Mouse (Mus musculus) CH12.LX (cell line): ENCODE results near the gene Cbx4. TPM values are rescaled to one million over a fixed set of nuclear protein-coding genes. Genes with fewer than 3 reads are reported as not detected.
A peak's percentile ranks its signal among the peaks of the same experiment; 100 is the strongest.

ENCODE experiments used
- DNase-seq: peaks from one replicate; pipeline ENCODE4 v3.0.0-alpha.2; 2013; ENCODE audit errors: extremely low read depth
- H3K27ac ChIP-seq: 2 replicates; pipeline ENCODE4 v1.5.1; 2012; ENCODE audit warnings: low read depth, mild to moderate bottlenecking, control low read depth, moderate library complexity; ENCODE audit not compliant: insufficient read depth
- H3K27me3 ChIP-seq: replicated peaks from 2 replicates; pipeline ENCODE3; 2012; ENCODE audit warnings: inconsistent platforms
- H3K36me3 ChIP-seq, 2 experiments: replicated peaks in 1 of 2; 2 replicates each; pipeline versions ENCODE3 to v1.6.1; 2012; ENCODE audit warnings: inconsistent platforms in 1 of 2, low read length in 1 of 2, mild to moderate bottlenecking in 1 of 2, mixed read lengths in 1 of 2, moderate library complexity in 1 of 2; ENCODE audit not compliant: control insufficient read depth in 1 of 2, insufficient read depth in 1 of 2
- H3K4me1 ChIP-seq, 2 experiments: 2 replicates each; pipeline ENCODE4 v1.6.1; 2012; ENCODE audit warnings: inconsistent platforms in 1 of 2, moderate library complexity in 1 of 2; ENCODE audit not compliant: insufficient read depth in 2 of 2, control insufficient read depth in 1 of 2
- H3K4me2 ChIP-seq: 2 replicates; pipeline ENCODE4 v1.6.1; 2012; ENCODE audit warnings: low read depth, mild to moderate bottlenecking, control low read depth; ENCODE audit not compliant: poor library complexity, insufficient read depth, severe bottlenecking
- H3K4me3 ChIP-seq, 3 experiments: fragments of 150-350 bp in 1 of 3; sonication (generic) in 1 of 3; replicated peaks in 1 of 3; 2 replicates each; pipeline versions ENCODE3 to v1.5.1; 2011 to 2012; ENCODE audit warnings: low read depth in 2 of 3, low read length in 2 of 3, mild to moderate bottlenecking in 2 of 3, moderate library complexity in 2 of 3, control low read depth in 1 of 3, improper control_type of control experiment in 1 of 3, inconsistent platforms in 1 of 3, mixed read lengths in 1 of 3; ENCODE audit not compliant: poor library complexity in 1 of 3
- H3K79me2 ChIP-seq: replicated peaks from 2 replicates; pipeline ENCODE4 v1.6.1; 2012; ENCODE audit warnings: mild to moderate bottlenecking, moderate library complexity; ENCODE audit not compliant: control insufficient read depth, poor library complexity, insufficient read depth, severe bottlenecking; ENCODE audit errors: extremely low read depth
- H3K9ac ChIP-seq: 2 replicates; pipeline ENCODE4 v1.6.1; 2012; ENCODE audit warnings: low read depth, mild to moderate bottlenecking, control low read depth, moderate library complexity; ENCODE audit not compliant: insufficient read depth
- H3K9me3 ChIP-seq: replicated peaks from 2 replicates; pipeline ENCODE3; 2012; ENCODE audit warnings: low read length, inconsistent platforms, mixed read lengths
- BHLHE40 ChIP-seq: IDR thresholded peaks from 2 replicates; pipeline ENCODE4 v1.6.1; 2011; ENCODE audit warnings: mild to moderate bottlenecking, low read depth, low read length, improper control_type of control experiment
- CHD2 ChIP-seq: IDR thresholded peaks from 2 replicates; pipeline ENCODE4 v1.6.1; 2011; ENCODE audit warnings: low read length, improper control_type of control experiment
- CTCF ChIP-seq, 2 experiments: IDR thresholded peaks in 1 of 2; conservative IDR thresholded peaks in 1 of 2; 2 replicates each; pipeline ENCODE4 v1.5.1; 2011 to 2012; ENCODE audit warnings: low read depth in 2 of 2, low read length in 2 of 2, improper control_type of control experiment in 1 of 2, inconsistent platforms in 1 of 2, mild to moderate bottlenecking in 1 of 2, moderate library complexity in 1 of 2
- E2F4 ChIP-seq: IDR thresholded peaks from 2 replicates; pipeline ENCODE4 v1.6.1; 2011; ENCODE audit warnings: low read depth, low read length, improper control_type of control experiment; ENCODE audit not compliant: insufficient replicate concordance
- EP300 ChIP-seq: IDR thresholded peaks from 2 replicates; pipeline ENCODE4 v1.6.1; 2011; ENCODE audit warnings: low read length, improper control_type of control experiment
- HCFC1 ChIP-seq: IDR thresholded peaks from 2 replicates; pipeline ENCODE4 v1.6.1; 2012; ENCODE audit warnings: low read depth, mild to moderate bottlenecking, inconsistent platforms, low read length, improper control_type of control experiment
- IRF4 ChIP-seq: IDR thresholded peaks from 2 replicates; pipeline ENCODE4 v1.6.1; 2014; ENCODE audit warnings: low read depth, mild to moderate bottlenecking, inconsistent platforms, low read length, improper control_type of control experiment
- JUN ChIP-seq: IDR thresholded peaks from 2 replicates; pipeline ENCODE4 v1.6.1; 2011; ENCODE audit warnings: low read depth, mild to moderate bottlenecking, low read length, improper control_type of control experiment, moderate library complexity; ENCODE audit not compliant: insufficient read depth
- MAFK ChIP-seq: IDR thresholded peaks from 2 replicates; pipeline ENCODE4 v1.6.1; 2011; ENCODE audit warnings: low read length, improper control_type of control experiment; ENCODE audit not compliant: insufficient replicate concordance
- MAX ChIP-seq: IDR thresholded peaks from 2 replicates; pipeline ENCODE4 v1.6.1; 2011; ENCODE audit warnings: low read length, improper control_type of control experiment
- MAZ ChIP-seq: IDR thresholded peaks from 2 replicates; pipeline ENCODE4 v1.6.1; 2012; ENCODE audit warnings: low read depth, mild to moderate bottlenecking, inconsistent platforms, low read length, improper control_type of control experiment, moderate library complexity
- MXI1 ChIP-seq: IDR thresholded peaks from 2 replicates; pipeline ENCODE4 v1.6.1; 2011; ENCODE audit warnings: mild to moderate bottlenecking, low read depth, low read length, improper control_type of control experiment
- MYC ChIP-seq: IDR thresholded peaks from 2 replicates; pipeline ENCODE4 v1.6.1; 2011; ENCODE audit warnings: low read depth, mild to moderate bottlenecking, improper control_type of control experiment, low read length
- NRF1 ChIP-seq: IDR thresholded peaks from 2 replicates; pipeline ENCODE4 v1.6.1; 2014; ENCODE audit warnings: low read depth, mild to moderate bottlenecking, inconsistent platforms, low read length, improper control_type of control experiment, moderate library complexity
- PAX5 ChIP-seq: IDR thresholded peaks from 2 replicates; pipeline ENCODE4 v1.6.1; 2012; ENCODE audit warnings: low read length, inconsistent platforms, mixed read lengths
- RCOR1 ChIP-seq: conservative IDR thresholded peaks from 2 replicates; pipeline ENCODE4 v1.6.1; 2012; ENCODE audit warnings: low read depth, mild to moderate bottlenecking, inconsistent platforms, low read length, improper control_type of control experiment
- SMC3 ChIP-seq: IDR thresholded peaks from 2 replicates; pipeline ENCODE4 v1.6.1; 2011; ENCODE audit warnings: low read depth, low read length, improper control_type of control experiment
- TCF12 ChIP-seq: IDR thresholded peaks from 2 replicates; pipeline ENCODE4 v1.6.1; 2014; ENCODE audit warnings: low read depth, mild to moderate bottlenecking, inconsistent platforms, low read length, improper control_type of control experiment
- UBTF ChIP-seq: IDR thresholded peaks from 2 replicates; pipeline ENCODE4 v1.6.1; 2012; ENCODE audit warnings: low read depth, mild to moderate bottlenecking, inconsistent platforms, low read length, improper control_type of control experiment, moderate library complexity
- ZC3H11A ChIP-seq: IDR thresholded peaks from 2 replicates; pipeline ENCODE4 v1.6.1; 2012; ENCODE audit warnings: low read depth, mild to moderate bottlenecking, inconsistent platforms, low read length, improper control_type of control experiment
- ZMIZ1 ChIP-seq: IDR thresholded peaks from 2 replicates; pipeline ENCODE4 v1.6.1; 2012; ENCODE audit warnings: low read depth, mild to moderate bottlenecking, inconsistent platforms, low read length, improper control_type of control experiment
- ZNF384 ChIP-seq: IDR thresholded peaks from 2 replicates; pipeline ENCODE4 v1.6.1; 2012; ENCODE audit warnings: low read depth, low read length, improper control_type of control experiment, inconsistent platforms
- dilution Hi-C: fragments of 300-500 bp; cut with MboI; formaldehyde crosslinking; loops from 2 replicates; pipeline ENCODE4 v1.14.3; 2020; ENCODE audit warnings: low sequenced_read_pairs; ENCODE audit not compliant: extremely low pct_unique_long_range_greater_than_20kb, extremely low pct_ligation_motif_present
- in situ Hi-C: fragments of 300-500 bp; cut with MboI; formaldehyde crosslinking; loops from 3 replicates; pipeline ENCODE4 v1.14.3; 2019; ENCODE audit warnings: low sequenced_read_pairs, low pct_ligation_motif_present, low pct_unique_long_range_greater_than_20kb, mixed read lengths
- polyA plus RNA-seq: library from polyadenylated mRNA; unstranded; fragments of >175 nt; gene quantifications from 2 replicates; pipeline ENCODE4 v1.2.1, GENCODE M21; 2012; ENCODE audit warnings: low read depth; ENCODE audit not compliant: insufficient read length
- total RNA-seq, 2 experiments: library from RNA; depleted of rRNA; stranded (reverse); fragments of 300-350 nt in 1 of 2; fragments of >200 nt in 1 of 2; gene quantifications; 2 replicates each; pipeline ENCODE4 v1.2.3; 2012 to 2014

The Cbx4 gene
- total and polyA plus RNA-seq, 3 experiments, result 15.0 to 40.4 (median 26.0) TPM

DNA sequence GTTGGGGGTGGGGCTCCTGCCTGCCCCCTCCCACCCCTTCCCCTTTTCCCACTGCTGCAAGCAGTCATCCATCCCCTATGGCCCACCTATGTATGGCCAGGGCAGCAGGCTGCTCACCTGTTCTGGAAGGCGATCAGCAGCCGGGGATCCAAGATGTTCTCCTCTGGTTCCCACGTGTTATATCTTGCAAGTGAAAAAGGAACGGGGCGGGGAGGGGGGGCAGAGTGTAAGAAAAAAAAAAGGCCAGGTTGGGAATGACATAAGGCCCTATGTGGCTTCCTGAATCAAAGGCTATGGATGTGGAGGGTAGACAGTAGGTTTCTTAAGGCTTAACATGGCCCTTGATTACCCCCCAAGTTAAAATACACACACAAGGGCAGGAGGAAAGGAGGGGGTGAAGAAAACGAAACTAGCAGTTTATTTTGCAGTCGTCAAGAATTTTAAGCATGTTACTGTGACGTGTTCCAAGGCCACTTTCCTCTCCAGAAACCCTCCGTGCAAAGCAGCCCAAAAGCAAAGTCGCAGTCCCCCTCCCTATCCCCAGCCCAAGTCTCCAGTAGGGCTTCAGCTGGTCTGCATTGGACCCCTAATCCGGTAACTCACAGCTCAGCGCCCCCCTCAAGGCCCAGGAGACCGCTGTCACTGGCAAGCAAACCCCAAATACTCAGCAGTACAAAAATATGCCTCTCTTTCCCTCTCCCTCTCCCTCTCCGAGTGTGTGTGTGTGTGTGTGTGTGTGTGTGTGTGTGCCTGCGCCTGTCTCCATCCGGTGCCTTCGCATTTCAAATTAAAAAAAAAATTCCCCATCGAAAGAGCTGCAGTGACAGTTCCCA is 1.4 kb downstream of the Cbx4 start:
- dilution Hi-C loops, result no loop called here
- peak overlapping the region; percentile 75 for H3K4me2 ChIP-seq
- no peak for DNase-seq
- TF ChIP-seq SMC3, result 0 out of 2 replicates have a peak, but pooled peaks have one; percentile 3
- TF ChIP-seq UBTF, result 0 out of 2 replicates have a peak, but pooled peaks have one; percentile 14
- TF ChIP-seq HCFC1, result peak; percentile 42
- TF ChIP-seq NRF1, result no peak
- 0 out of 2 replicates have a peak, but pooled peaks have one; percentile 18 for TF ChIP-seq MYC
- no peak for TF ChIP-seq ZMIZ1
- TF ChIP-seq PAX5, result no peak
- TF ChIP-seq ZNF384, result peak; percentile 29; the same call in 1 of the 2 replicates
- H3K27me3 ChIP-seq, result peaks cover 21% of the 10 kb centered on the region
- H3K9me3 ChIP-seq, result no peaks in the 10 kb centered on the region
- peak overlapping the region; percentile 89 for H3K9ac ChIP-seq
- peaks cover 56% of the 10 kb centered on the region for H3K79me2 ChIP-seq
- in situ Hi-C loops, result no loop called here
- H3K4me1 ChIP-seq, result peaks cover 32 to 82% of the 10 kb centered on the region in 2 experiments
- H3K36me3 ChIP-seq, result peaks cover 43 to 52% of the 10 kb centered on the region in 2 experiments
- H3K4me3 ChIP-seq, result peak overlapping the region; percentile 83 to 97 (median 93)
- H3K27ac ChIP-seq, result peak overlapping the region; percentile 48

DNA sequence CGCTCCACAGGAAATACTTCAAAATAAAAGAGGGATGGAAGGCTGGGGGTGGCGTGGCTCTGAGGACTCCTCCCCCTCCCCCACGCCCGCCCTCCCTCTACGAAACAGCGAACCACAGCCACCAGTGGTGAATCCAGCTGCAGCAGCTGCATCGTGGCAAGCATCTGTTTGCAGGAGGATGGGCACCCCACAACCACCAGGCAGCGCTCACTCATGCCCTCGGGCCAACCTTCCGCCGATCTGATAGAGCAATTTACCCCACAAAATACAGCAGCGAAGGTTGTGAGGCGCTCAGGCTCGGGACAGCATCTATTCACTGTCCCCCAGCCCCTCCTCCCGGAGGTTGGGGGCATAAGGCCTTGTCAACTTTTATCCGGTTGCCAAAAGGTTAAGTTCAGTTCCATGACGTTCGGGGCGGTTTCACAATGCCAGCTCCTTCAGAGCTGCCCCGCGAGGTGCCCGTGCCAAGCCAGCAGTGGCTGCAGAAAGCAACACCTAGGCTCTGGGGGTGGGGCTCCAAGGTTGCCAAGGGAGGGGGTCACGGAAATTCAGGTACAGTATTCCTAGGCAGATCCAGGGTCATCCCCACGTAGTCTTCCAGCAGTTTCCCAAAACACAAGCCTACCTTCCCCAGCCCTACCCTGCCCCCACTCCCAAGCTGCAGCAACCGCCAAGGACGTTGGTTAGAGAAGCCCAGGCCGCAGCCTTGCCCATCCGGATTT is 2.1 kb downstream of the Cbx4 start:
- Histone ChIP-seq H3K79me2 (peaks cover 56% of the 10 kb centered on the region), H3K27ac (0 out of 2 replicates have a peak overlapping the region, but pooled peaks have one; percentile 11), H3K9me3 (no peaks in the 10 kb centered on the region), H3K9ac (peak overlapping the region; percentile 89), H3K27me3 (peaks cover 18% of the 10 kb centered on the region), H3K36me3 (peaks cover 51 to 60% of the 10 kb centered on the region in 2 experiments), H3K4me3 (peak overlapping the region; percentile 83 to 97 (median 93)), H3K4me2 (peak overlapping the region; percentile 75), H3K4me1 (peaks cover 39 to 82% of the 10 kb centered on the region in 2 experiments)
- in situ Hi-C loops, result no loop called here
- DNase-seq, result no peak
- TF ChIP-seq CHD2, result no peak; the same call in 1 of the 2 replicates
- TF ChIP-seq IRF4, result 0 out of 2 replicates have a peak, but pooled peaks have one; percentile 6
- TF ChIP-seq PAX5, result no peak
- peak in 1 of 2 experiments; percentile 13; a peak in 2 of 4 replicates for TF ChIP-seq CTCF (conservative IDR thresholded peaks at IDR 0.05 in 1 of 2, IDR thresholded peaks at IDR 0.05 in 1 of 2; ENCODE audit: low read depth in 2 of 2, low read length in 2 of 2)
- TF ChIP-seq MXI1, result peak; percentile 20; the same call in 1 of the 2 replicates
- TF ChIP-seq UBTF, result 0 out of 2 replicates have a peak, but pooled peaks have one; percentile 0
- TF ChIP-seq ZNF384, result no peak
- 0 out of 2 replicates have a peak, but pooled peaks have one; percentile 30 for TF ChIP-seq MAX
- TF ChIP-seq MYC, result peak; percentile 12; the same call in 1 of the 2 replicates
- TF ChIP-seq EP300, result no peak
- no peak for TF ChIP-seq ZC3H11A
- TF ChIP-seq ZMIZ1, result peak; percentile 25; the same call in 1 of the 2 replicates
- TF ChIP-seq JUN, result no peak
- 0 out of 2 replicates have a peak, but pooled peaks have one; percentile 19 for TF ChIP-seq MAZ
- TF ChIP-seq E2F4, result no peak
- TF ChIP-seq SMC3, result 0 out of 2 replicates have a peak, but pooled peaks have one; percentile 5
- TF ChIP-seq HCFC1, result no peak
- peak; percentile 34; the same call in 1 of the 2 replicates for TF ChIP-seq TCF12
- TF ChIP-seq RCOR1, result no peak
- TF ChIP-seq BHLHE40, result peak; percentile 14; the same call in 1 of the 2 replicates
- TF ChIP-seq MAFK, result no peak
- dilution Hi-C loops, result no loop called here
